In the genomic region with DNA sequence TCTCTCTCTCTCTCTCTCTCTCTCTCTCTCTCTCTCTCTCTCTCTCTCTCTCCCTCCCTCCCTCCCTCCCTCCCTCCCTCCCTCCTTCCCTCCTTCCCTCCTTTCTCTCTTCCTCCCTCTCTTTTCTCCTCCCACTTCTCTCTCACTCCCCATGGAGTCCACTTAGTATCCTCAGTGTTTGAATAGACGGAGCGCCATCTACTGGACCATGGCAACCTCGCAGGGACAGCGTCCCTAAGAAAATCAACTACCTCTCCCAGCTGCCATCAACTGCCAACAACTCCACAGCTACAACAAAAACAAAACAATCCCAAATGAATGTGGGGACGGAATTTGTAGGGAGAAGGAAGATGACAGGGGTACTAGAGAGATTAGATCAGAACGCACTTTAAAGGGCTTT, we compare ENCODE assay signal across 9 mouse cellular contexts.
DNase-seq lines count a peak whose midpoint lies in the region; ATAC-seq and TF ChIP-seq lines count a peak whose summit lies in the region.
"Had no signal": no experiment of that assay in that cellular context is flagged by ENCODE, and none has a peak within 500 bp of the region (broad histone marks: within the 10 kb centered on the region; RNA-seq: fewer than 3 reads in every experiment).

No protein-coding gene starts in this region.

- H3K9ac ChIP-seq in heart, embryonic 12.5 days: no peak overlapping the region
- no peak overlapping the region for H3K9ac ChIP-seq in intestine, embryonic 14.5 days (ENCODE audit: low read length)
- H3K9ac ChIP-seq: neural tube, embryonic 13.5 days had no signal

- peak; percentile 70 for TF ChIP-seq CTCF in left cerebral cortex, adult 2 months (IDR thresholded peaks at IDR 0.05)

- intact Hi-C loops in left cerebral cortex, adult 2 months (cut with DNase I): loop anchor here (5.0 kb wide), 2 partner anchors 165 to 730 kb away; no protein-coding TSS in a partner anchor

- WGBS in heart, embryonic 12.5 days: 9% methylated on average over 6 of the region's 6 CpGs
- 9% methylated on average over 6 of the region's 6 CpGs for WGBS in intestine, embryonic 14.5 days

- ATAC-seq in heart, embryonic 12.5 days (ENCODE audit: insufficient number of reproducible peaks, low FRiP score): no peak
- ATAC-seq in intestine, embryonic 14.5 days (replicated peaks; ENCODE audit: low FRiP score, low TSS enrichment, low read depth): no peak

- H3K4me2 ChIP-seq in heart, embryonic 12.5 days: no peak overlapping the region
- no peak overlapping the region for H3K4me2 ChIP-seq in intestine, embryonic 14.5 days (ENCODE audit: low read length)
- H3K4me2 ChIP-seq: neural tube, embryonic 13.5 days had no signal

- DNase-seq in heart, adult 18-20 months: peak; percentile 77 to 91
- peak; percentile 34 for DNase-seq in c-Kit-positive CD71-positive TER-119-negative erythroid progenitor cells, embryonic 14.5 days (ENCODE audit: low read depth)
- DNase-seq in forelimb bud, embryonic 11.5 days (ENCODE audit: low read depth, low spot score): peak; percentile 77
- peak; percentile 73 for DNase-seq in intestine, embryonic 14.5 days (ENCODE audit: low spot score)
- DNase-seq in left cerebral cortex, adult 2 months (ENCODE audit: extremely low spot score in 1 of 2, low spot score in 2 of 2): peak; percentile 64 to 74
- DNase-seq in mesoderm, embryonic 11.5 days (ENCODE audit: low read depth, low spot score): peak; percentile 76
- peak; percentile 18 to 46 for DNase-seq in spleen, postnatal 14 days (ENCODE audit: low spot score in 2 of 2)

- H3K4me3 ChIP-seq in heart, embryonic 12.5 days: no peak overlapping the region
- no peak overlapping the region for H3K4me3 ChIP-seq in intestine, embryonic 14.5 days (ENCODE audit: low read depth, low read length)
- H3K4me3 ChIP-seq in left cerebral cortex, adult 2 months: no peak overlapping the region
- H3K4me3 ChIP-seq: neural tube, embryonic 13.5 days had no signal

- H3K27me3 ChIP-seq in heart, embryonic 12.5 days (replicated peaks): no peaks in the 10 kb centered on the region
- no peaks in the 10 kb centered on the region for H3K27me3 ChIP-seq in intestine, embryonic 14.5 days (replicated peaks; ENCODE audit: control insufficient read depth, insufficient read depth, low read length)
- H3K27me3 ChIP-seq: neural tube, embryonic 13.5 days had no signal

- H3K36me3 ChIP-seq in heart, embryonic 12.5 days: no peaks in the 10 kb centered on the region
- no peaks in the 10 kb centered on the region for H3K36me3 ChIP-seq in intestine, embryonic 14.5 days (ENCODE audit: control insufficient read depth, insufficient read depth, low read length)
- H3K36me3 ChIP-seq: neural tube, embryonic 13.5 days had no signal

- no peaks in the 10 kb centered on the region for H3K9me3 ChIP-seq in heart, embryonic 12.5 days (replicated peaks)
- H3K9me3 ChIP-seq in intestine, embryonic 14.5 days (ENCODE audit: control insufficient read depth, low read length): no peaks in the 10 kb centered on the region
- H3K9me3 ChIP-seq: neural tube, embryonic 13.5 days had no signal

- H3K27ac ChIP-seq in heart, embryonic 12.5 days (ENCODE audit: poor library complexity, severe bottlenecking): no peak overlapping the region
- no peak overlapping the region for H3K27ac ChIP-seq in intestine, embryonic 14.5 days (ENCODE audit: low read depth)
- no peak overlapping the region for H3K27ac ChIP-seq in left cerebral cortex, adult 2 months
- H3K27ac ChIP-seq: neural tube, embryonic 13.5 days had no signal

- no peaks in the 10 kb centered on the region for H3K4me1 ChIP-seq in heart, embryonic 12.5 days (replicated peaks)
- no peaks in the 10 kb centered on the region for H3K4me1 ChIP-seq in intestine, embryonic 14.5 days (replicated peaks; ENCODE audit: control insufficient read depth, insufficient read depth, low read length)

Comparison
In these comparisons a context has a peak if more than half of its experiments do, and no peak if none do; other contexts are left out.
1. DNase-seq: peak in every context shown above with its lines; median percentile 84 in heart, adult 18-20 months; 77 in forelimb bud, embryonic 11.5 days; 76 in mesoderm, embryonic 11.5 days; 73 in intestine, embryonic 14.5 days; 69 in left cerebral cortex, adult 2 months; 34 in c-Kit-positive CD71-positive TER-119-negative erythroid progenitor cells, embryonic 14.5 days; 32 in spleen, postnatal 14 days.